Mouse (Mus musculus) MEL (cell line): ENCODE results near the gene Cpsf4.

Experiments
- GABPA ChIP-seq: IDR thresholded peaks from 2 replicates; pipeline ENCODE4 v1.6.1; 2012; ENCODE audit warnings: low read depth, mild to moderate bottlenecking, inconsistent platforms, low read length, improper control_type of control experiment, moderate library complexity
- GATA1 ChIP-seq: IDR thresholded peaks from 2 replicates; pipeline ENCODE4 v1.6.1; 2011; ENCODE audit warnings: low read depth, low read length, improper control_type of control experiment
- MAFK ChIP-seq: IDR thresholded peaks from 2 replicates; pipeline ENCODE4 v1.6.1; 2011; ENCODE audit warnings: low read depth, mild to moderate bottlenecking, low read length, improper control_type of control experiment, borderline replicate concordance
- NELFE ChIP-seq: IDR thresholded peaks from 2 replicates; pipeline ENCODE4 v1.6.1; 2011; ENCODE audit warnings: low read depth, low read length, improper control_type of control experiment
- POLR2A ChIP-seq, 2 experiments: IDR thresholded peaks; 2 replicates each; pipeline ENCODE4 v1.6.1; 2011 to 2012; ENCODE audit warnings: low read length in 2 of 2, mild to moderate bottlenecking in 2 of 2, control low read depth in 1 of 2, improper control_type of control experiment in 1 of 2, low read depth in 1 of 2, moderate library complexity in 1 of 2; ENCODE audit not compliant: control insufficient read depth in 1 of 2, insufficient read depth in 1 of 2, poor library complexity in 1 of 2
- POLR2AphosphoS5 ChIP-seq: IDR thresholded peaks from 2 replicates; pipeline ENCODE4 v1.6.1; 2012; ENCODE audit warnings: low read depth, borderline replicate concordance, mild to moderate bottlenecking, inconsistent platforms, low read length, moderate library complexity, mixed read lengths
- USF1 ChIP-seq: IDR thresholded peaks from 2 replicates; pipeline ENCODE4 v1.6.1; 2014; ENCODE audit warnings: low read depth, mild to moderate bottlenecking, inconsistent platforms, low read length, improper control_type of control experiment, moderate library complexity
- USF2 ChIP-seq, 2 experiments: IDR thresholded peaks; 2 replicates each; pipeline ENCODE4 v1.6.1; 2011 to 2012; ENCODE audit warnings: improper control_type of control experiment in 2 of 2, low read length in 2 of 2, borderline replicate concordance in 1 of 2, inconsistent platforms in 1 of 2, low read depth in 1 of 2, mild to moderate bottlenecking in 1 of 2; ENCODE audit not compliant: insufficient read depth in 1 of 2
- ZC3H11A ChIP-seq: IDR thresholded peaks from 2 replicates; pipeline ENCODE4 v1.6.1; 2012; ENCODE audit warnings: low read depth, mild to moderate bottlenecking, inconsistent platforms, low read length, improper control_type of control experiment

GRCm38 (mm10) chr5:145185244-145185643, 18.2 kb downstream of the Cpsf4 start:
- no peak for TF ChIP-seq GATA1
- no peak for TF ChIP-seq POLR2AphosphoS5
- TF ChIP-seq GABPA = no peak
- TF ChIP-seq POLR2A (IDR thresholded peaks at IDR 0.05; ENCODE audit: control insufficient read depth in 1 of 2, insufficient read depth in 1 of 2, low read depth in 1 of 2, low read length in 2 of 2, poor library complexity in 1 of 2) = no peak
- TF ChIP-seq NELFE = no peak
- TF ChIP-seq ZC3H11A = no peak
- no peak for TF ChIP-seq MAFK
- no peak for TF ChIP-seq USF2 (IDR thresholded peaks at IDR 0.05; ENCODE audit: borderline replicate concordance in 1 of 2, insufficient read depth in 1 of 2, low read depth in 1 of 2, low read length in 2 of 2)
- TF ChIP-seq USF1 = no peak
